Mouse (Mus musculus): ENCODE measurements at regions not wholly inside any gene's neighbourhood (a gene's known extent, or its start where the extent isn't known, plus 50 kb on each side); places are given as distances from the start of the nearest gene placed in this dataset.

DNA sequence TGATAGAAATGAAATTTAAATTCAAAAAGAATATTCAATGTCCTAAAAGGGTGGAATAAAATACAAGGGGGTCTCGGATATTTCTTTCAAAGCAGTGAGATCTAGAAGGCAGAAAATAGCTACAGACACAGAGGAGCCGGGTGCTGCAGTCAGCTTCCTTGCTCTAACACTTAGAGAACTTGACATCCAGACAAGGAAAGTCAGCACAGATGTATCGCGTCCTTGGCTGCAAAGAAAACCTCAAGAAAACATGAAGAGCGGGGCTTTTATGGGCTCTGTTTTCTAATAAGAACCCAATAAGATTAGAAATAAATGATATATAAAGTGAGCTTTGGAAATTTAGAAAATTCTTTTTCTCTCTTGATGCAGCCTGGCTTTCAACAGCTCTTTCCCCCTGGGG, 53.1 kb upstream of the Glis3 start:
- in situ Hi-C loops (cut with MboI, MseI): no loop called here

DNA sequence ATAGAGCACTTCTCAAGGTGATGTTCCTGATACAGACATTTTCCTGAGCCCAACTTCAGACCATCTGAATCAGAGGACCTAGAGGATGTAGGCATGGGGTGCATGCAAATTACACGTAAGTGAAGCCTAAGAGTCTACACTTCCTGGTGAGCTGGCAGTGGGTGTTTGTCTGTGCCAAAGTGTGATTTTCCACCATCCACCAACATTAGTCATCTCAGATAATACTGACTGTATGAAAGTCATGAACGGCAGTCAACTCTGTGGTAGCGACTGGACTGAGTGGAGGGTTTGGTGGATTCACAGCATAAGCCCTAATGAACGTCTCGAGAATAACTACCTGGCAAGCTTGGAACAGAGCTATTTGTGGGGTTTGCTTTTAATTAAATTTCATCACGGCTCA, 53.9 kb upstream of the Glis3 start:
- in situ Hi-C loops (cut with MboI, MseI): no loop called here

DNA sequence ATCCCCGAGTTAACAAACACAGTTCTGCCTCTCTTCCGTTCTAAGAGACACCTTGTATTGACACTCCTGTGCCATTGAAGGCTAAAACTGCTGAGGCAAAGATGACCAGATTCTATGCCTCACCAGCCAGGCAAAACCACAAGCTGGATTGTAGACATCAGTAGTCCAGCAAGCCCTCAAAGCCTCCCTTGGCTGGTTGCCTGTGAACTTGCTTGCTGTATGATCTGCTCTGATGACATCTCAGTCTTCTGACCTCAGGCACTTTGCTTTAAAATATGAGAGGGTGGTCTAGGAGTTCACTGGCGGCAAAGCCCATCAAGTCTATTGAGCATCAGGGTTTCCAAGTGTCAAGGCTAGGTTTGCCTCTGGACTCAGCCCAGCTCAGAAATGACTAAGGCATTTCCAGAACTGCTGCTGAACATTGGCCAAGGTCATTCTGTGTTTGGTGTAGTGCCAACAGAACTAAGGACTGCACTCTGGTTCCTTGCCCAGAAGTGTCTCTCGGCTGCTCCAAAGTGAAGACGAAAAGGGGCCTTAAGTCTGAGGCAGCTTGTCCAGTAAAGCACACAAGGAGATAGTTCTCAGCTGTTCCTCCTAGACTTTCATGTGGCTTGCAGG, 63.4 kb upstream of the Glis3 start:
- in situ Hi-C loops (cut with MboI, MseI): no loop called here

DNA sequence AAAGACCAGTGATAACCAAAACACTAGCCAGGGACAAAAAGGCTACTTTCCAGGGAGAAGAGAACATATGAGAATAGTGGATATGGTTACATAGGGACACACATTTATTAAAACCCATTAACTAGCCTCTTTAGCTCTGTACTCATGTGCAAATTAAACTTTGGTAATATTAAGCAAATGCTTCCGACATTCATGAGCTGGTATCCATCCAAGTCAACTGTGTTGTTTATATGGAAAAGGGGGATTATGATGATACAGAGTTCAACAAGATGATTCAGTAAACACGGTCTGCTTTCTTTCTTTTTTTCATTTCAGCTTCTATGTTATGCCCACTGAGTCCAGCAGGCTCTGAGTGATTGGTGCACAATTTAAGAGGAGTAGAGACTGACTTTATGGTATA, 65.2 kb upstream of the Glis3 start:
- in situ Hi-C loops (cut with MboI, MseI): no loop called here

DNA sequence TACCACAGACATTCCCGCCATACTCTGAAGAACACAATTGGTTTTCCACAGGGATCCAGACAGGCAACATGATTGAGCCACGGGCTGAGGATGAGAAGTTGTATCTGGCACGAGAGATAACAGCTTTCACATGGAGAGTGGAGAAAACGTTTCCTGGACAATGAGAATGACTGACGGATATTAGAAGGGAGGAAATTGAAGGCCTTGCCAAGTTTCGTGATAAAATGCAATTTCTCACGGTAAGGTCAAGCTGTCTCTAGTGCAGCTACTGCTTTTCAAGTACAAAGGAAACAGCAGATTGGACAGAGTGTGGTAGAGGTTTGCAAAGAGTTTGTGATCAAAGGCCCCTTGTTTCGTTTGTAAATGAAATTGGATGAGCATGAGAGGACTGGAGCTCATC, 65.7 kb upstream of the Glis3 start:
- in situ Hi-C loops (cut with MboI, MseI): no loop called here

DNA sequence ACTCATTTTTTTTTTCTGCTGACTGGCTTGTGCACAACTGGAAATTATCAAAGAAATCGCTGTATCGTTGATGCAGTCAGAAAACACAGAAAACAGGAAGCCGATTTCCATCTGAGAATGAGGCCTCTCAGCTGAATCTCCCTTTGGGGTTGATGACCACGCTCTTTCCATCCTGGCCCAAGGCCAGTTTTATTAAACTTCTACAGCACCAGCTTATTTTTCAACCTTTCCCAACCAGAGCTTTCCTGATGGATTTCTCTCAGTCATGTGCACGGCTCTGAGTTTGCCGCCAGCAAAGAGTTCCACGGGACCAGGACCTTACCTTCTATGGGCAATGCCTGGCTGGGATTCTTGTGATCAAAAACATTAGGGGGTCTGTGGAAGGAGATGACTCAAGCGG, 71.2 kb upstream of the Glis3 start:
- in situ Hi-C loops (cut with MboI, MseI): loop anchor here in 1 of 2 experiments (10.0 kb wide), 1 partner anchor 206 kb away; no protein-coding TSS in a partner anchor

DNA sequence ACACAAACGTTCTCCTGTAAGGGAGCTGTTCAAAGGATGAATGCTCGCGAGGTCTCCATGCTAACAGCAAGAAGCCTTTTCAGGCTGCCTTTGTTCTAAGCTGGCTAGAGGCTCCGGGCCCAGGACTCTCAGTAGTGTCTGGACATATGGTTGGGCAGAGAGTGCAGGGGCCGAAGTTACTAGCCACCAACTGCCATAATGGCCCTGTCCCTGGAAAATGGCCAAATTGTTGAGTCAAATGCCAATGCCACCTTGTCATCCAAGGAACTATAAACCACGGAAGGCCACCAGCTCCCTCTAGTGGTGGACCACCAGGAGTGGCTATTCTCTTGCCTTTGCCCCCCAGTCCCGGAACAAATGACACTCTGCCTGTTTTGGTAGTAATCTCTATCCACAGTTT, 76.0 kb upstream of the Slc1a1 start:
- in situ Hi-C loops (cut with MboI, MseI): loop anchor here in 1 of 2 experiments (10.0 kb wide), 1 partner anchor 214 kb away; no protein-coding TSS in a partner anchor

DNA sequence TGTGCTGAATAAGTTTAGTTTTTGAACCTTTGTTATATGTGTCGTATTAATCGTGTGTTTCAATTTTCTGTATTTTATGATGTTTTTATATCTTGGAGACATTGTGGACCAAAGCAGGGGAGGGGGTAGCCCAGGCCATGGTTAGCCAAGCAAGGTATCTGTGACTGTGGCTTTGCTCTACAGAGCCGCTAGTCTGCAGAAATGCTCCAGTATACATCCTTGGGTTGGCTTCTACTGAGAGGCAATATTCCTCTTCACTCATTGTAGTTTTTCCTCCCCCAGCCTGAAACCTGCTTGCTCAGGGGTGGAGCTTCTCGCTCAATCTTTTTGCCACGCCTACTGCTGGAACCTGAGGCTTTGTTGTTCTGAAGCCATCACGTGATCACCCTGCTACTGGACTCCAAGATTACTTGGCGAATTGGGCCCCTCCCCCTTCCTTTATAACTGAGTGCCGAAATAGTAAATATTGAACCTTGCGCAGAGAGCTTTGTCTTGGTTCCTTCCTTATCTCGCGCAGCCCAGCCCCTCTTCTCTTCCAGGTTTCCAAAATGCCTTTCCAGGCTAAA, 70.0 kb upstream of the Slc1a1 start:
- in situ Hi-C loops (cut with MboI, MseI): no loop called here

DNA sequence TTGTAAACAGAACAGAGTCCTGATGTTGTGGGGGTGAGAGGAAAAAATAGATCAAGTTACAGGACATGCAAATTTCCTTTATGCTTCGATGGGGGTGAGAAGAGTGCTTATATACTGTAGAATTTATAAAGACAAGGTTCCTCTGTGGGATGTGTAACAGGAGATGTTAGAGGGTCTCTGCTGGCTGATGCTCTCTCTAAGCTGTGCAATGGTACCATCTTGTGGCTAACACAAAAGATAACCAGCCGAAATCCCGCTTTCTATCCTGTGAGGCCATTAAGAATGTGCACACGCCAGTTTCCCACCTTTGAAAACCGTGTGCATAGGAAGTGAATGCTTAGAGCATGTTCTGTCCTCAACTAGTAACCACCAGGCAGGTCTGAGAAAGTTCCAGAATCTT, 66.6 kb upstream of the Slc1a1 start:
- in situ Hi-C loops (cut with MboI, MseI): no loop called here

DNA sequence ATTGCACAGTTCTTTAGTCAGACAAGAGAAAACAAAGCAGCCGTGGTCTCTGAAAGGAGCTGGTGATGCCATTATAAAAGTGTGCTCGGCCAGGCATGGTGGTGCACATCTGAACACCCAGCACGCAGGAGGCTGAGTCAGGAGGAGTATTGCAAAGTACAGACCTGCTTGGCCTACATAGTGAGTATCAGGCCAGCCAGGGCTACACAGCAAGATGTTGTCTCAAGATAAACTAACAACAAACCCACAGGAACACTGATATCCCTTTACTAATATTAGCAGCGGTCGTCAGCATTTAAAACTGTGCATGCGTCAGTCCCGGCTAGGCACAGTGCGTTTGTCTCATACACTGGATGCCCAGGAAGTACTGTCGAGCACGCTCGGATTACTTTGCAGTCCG, 64.4 kb upstream of the Slc1a1 start:
- in situ Hi-C loops (cut with MboI, MseI): loop anchor here in 1 of 2 experiments (10.0 kb wide), 1 partner anchor 584 kb away; no protein-coding TSS in a partner anchor

DNA sequence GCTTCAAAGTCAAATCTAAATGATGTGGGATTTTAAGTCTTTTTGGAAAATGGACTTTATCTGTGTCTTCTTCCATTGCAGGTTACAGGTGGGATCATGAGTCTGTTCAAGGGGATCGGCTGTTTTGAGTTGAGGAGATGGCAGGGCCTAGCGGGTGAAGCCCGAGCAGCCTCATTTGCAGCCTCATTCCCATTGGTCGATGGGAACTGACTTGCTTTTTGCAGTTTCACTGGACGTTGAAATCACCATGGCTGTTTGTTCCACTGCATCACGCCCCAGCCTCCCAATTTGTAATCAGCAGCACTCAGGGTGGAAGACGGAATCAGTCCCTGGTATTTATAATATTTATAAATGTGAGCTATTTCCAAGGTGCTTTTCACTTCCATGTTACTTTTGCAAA, 63.0 kb upstream of the Slc1a1 start:
- in situ Hi-C loops (cut with MboI, MseI): loop anchor here in 1 of 2 experiments (10.0 kb wide), 1 partner anchor 583 kb away; no protein-coding TSS in a partner anchor

DNA sequence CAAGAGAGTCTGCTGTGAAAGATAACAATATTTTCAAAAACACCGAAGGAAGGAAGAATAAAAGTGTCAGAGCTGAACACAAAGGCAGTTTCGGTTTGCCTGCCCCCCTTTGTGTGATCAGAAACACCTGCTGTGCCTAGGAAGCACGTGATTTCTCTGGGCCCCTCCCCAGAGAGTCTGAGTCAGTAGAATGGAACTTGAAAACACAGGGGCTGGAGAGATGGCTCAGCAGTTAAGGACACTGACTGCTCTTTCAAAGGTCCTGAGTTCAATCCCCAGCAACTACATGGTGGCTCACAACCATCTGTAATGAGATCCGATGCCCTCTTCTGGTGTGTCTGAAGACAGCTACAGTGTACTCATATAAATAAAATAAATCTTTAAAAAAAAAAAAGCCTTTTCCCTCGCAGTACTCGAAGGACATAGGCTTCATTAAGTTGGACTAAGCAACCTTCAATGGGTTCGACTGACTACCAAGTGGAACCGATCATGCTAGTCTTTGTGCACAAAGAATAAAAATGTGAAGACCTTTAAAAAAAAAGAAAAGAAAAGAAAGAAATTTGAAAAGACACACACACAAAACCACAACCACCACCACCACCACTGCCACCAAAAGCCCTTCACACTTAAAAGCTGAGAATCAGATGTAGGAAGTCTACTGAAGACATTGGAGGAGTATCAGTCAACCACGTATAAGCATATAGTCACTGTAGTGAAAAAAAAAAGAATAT, 61.8 kb upstream of the Slc1a1 start:
- in situ Hi-C loops (cut with MboI, MseI): loop anchor here in 1 of 2 experiments (10.0 kb wide), 1 partner anchor 582 kb away; no protein-coding TSS in a partner anchor

DNA sequence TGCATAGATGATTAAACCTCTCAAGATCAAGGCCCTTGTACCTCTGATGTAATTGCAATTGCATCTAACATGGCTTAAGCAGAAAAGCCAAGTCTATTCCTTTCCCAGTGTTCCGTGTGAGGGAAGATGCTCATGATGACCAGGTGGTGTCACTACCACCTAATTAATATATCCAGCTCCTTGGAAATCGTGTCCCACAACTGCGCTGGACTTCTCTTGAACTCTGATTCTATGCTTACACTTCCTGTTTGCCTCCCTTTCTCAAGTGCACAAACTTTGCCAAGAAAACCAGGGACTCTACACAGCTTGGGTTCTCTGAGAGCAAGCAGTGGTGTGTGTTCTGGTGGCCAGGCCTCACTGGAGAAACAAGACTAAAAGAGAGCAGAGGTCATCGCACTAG, 58.0 kb upstream of the Slc1a1 start:
- in situ Hi-C loops (cut with MboI, MseI): loop anchor here in 1 of 2 experiments (10.0 kb wide), 1 partner anchor 578 kb away; no protein-coding TSS in a partner anchor

DNA sequence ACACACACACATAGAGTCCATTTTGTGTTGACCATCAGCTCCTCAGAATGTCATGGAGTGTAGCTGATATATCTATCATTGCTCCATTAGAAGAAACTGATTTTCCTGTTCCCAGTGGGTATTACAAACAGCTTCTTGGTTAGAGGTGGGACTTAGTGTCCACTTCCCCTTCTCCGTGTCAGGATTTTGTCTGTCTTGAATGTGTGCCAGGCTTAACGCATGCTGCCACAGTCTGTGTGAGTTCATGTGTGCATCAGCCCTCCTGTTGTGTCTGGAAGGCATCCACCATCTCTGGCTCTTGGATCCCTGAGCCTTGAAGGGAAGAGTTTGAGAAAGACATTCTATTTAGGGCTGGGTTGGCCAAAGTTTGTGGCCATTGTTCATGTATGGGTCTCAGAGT, 57.2 kb upstream of the Slc1a1 start:
- in situ Hi-C loops (cut with MboI, MseI): loop anchor here in 1 of 2 experiments (10.0 kb wide), 1 partner anchor 577 kb away; no protein-coding TSS in a partner anchor

DNA sequence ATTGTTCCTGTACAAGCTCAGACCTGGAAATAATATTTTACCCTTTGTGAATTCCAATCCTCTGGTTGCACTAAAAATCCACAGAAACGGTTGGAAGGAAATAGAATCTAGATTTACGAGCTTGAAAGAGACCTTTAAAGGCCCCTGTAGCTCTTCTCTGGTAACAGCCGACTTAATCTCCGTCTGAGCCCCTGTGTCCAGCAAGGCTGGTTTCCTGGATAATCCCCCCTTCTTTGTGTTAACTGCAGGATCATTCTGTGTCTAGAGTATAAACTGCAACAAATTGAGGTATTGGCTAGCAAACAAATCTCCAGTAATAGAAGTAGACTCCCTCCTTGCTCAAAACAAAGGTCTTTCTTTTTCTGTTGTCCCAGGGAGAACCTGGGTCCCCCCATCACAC, 56.5 kb upstream of the Slc1a1 start:
- in situ Hi-C loops (cut with MboI, MseI): loop anchor here in 1 of 2 experiments (10.0 kb wide), 1 partner anchor 576 kb away; no protein-coding TSS in a partner anchor

DNA sequence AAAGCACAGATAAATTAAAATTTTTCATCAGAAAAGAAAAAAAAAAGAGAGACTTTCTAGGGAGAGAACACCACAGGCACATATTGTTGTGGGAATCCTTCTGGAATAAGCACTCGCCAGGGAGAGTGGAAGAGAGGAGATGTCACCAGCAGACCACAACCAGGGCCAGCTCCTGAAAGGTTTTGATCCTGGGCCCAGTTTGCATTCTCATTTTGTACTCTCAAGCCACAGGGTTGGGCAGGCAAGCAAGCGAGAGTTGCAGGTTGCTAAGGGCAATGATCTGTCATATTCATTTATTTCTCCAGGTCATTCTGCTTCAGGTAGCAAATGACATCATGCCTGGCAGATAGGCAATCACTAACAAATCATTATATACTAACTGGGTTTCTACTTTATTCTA, 52.9 kb upstream of the Slc1a1 start:
- in situ Hi-C loops (cut with MboI, MseI): no loop called here

All from T-helper 17 cell (primary cell).